Mouse (Mus musculus) urinary bladder, postnatal 36 days (tissue): ENCODE data around the gene Camk1.

Experiments
- DNase-seq, 2 experiments: peaks; one replicate each; pipeline ENCODE4 v3.0.0; 2022; ENCODE audit warnings: low spot score in 2 of 2, mixed read lengths in 1 of 2

Gene Camk1

GRCm38 (mm10) chr6:113343177-113344092 lies at the start of gene Camk1:
Gene Camk1 (minus strand): TSS chr6:113343984.
- DNase-seq: peak; percentile 75 to 87

- DNase-seq: peak; percentile 17 to 22
These were observed 48.7 kb upstream of the Camk1 start for GRCm38 (mm10) chr6:113392387-113393071.

- DNase-seq: no peak
These were observed 48.2 kb upstream of the Camk1 start for GRCm38 (mm10) chr6:113392015-113392386.

- no peak for DNase-seq
These were observed 46.9 kb upstream of the Camk1 start for GRCm38 (mm10) chr6:113390715-113391114.

- no peak for DNase-seq
These were observed 45.2 kb upstream of the Camk1 start, which contains the start of gene Ttll3 for GRCm38 (mm10) chr6:113388960-113389359. Gene Ttll3 (plus strand): TSS chr6:113389260.

- DNase-seq: no peak
These were observed 42.2 kb upstream of the Camk1 start for GRCm38 (mm10) chr6:113386025-113386424.

- no peak for DNase-seq
These were observed 41.5 kb upstream of the Camk1 start for GRCm38 (mm10) chr6:113385160-113385714.

- no peak for DNase-seq
These were observed 40.7 kb upstream of the Camk1 start for GRCm38 (mm10) chr6:113384351-113384927.

GRCm38 (mm10) chr6:113380480-113380879 lies 36.7 kb upstream of the Camk1 start:
- no peak for DNase-seq

- no peak for DNase-seq
These were observed 35.5 kb upstream of the Camk1 start for GRCm38 (mm10) chr6:113379246-113379645.

GRCm38 (mm10) chr6:113377496-113378385 lies 34.0 kb upstream of the Camk1 start, which contains the start of the genes Tada3 and Arpc4:
Gene Tada3 (minus strand): TSS chr6:113377883.
Gene Arpc4 (plus strand): TSS chr6:113378115.
- peak; percentile 87 to 89 for DNase-seq

GRCm38 (mm10) chr6:113377172-113377495 lies 33.4 kb upstream of the Camk1 start:
- DNase-seq: no peak

GRCm38 (mm10) chr6:113373491-113373890 lies 29.7 kb upstream of the Camk1 start:
- no peak for DNase-seq

- DNase-seq: no peak
These were observed 26.6 kb upstream of the Camk1 start for GRCm38 (mm10) chr6:113370194-113370929.

- DNase-seq: no peak
These were observed 24.8 kb upstream of the Camk1 start for GRCm38 (mm10) chr6:113368577-113368976.

GRCm38 (mm10) chr6:113368124-113368523 lies 24.3 kb upstream of the Camk1 start:
- no peak for DNase-seq

GRCm38 (mm10) chr6:113367574-113367973 lies 23.8 kb upstream of the Camk1 start:
- DNase-seq: no peak

- DNase-seq: no peak
These were observed 22.9 kb upstream of the Camk1 start for GRCm38 (mm10) chr6:113366639-113367038.

GRCm38 (mm10) chr6:113364518-113365135 lies 20.8 kb upstream of the Camk1 start:
- no peak for DNase-seq

GRCm38 (mm10) chr6:113362241-113362640 lies 18.5 kb upstream of the Camk1 start:
- no peak for DNase-seq
